Mouse (Mus musculus) ZHBTc4 (cell line): ENCODE results near the gene Adamtsl3.

ENCODE experiments used
- DNase-seq: peaks from one replicate; pipeline ENCODE4 v3.0.0-alpha.2; 2011; ENCODE audit warnings: low read depth, low spot score

The Adamtsl3 gene

DNA sequence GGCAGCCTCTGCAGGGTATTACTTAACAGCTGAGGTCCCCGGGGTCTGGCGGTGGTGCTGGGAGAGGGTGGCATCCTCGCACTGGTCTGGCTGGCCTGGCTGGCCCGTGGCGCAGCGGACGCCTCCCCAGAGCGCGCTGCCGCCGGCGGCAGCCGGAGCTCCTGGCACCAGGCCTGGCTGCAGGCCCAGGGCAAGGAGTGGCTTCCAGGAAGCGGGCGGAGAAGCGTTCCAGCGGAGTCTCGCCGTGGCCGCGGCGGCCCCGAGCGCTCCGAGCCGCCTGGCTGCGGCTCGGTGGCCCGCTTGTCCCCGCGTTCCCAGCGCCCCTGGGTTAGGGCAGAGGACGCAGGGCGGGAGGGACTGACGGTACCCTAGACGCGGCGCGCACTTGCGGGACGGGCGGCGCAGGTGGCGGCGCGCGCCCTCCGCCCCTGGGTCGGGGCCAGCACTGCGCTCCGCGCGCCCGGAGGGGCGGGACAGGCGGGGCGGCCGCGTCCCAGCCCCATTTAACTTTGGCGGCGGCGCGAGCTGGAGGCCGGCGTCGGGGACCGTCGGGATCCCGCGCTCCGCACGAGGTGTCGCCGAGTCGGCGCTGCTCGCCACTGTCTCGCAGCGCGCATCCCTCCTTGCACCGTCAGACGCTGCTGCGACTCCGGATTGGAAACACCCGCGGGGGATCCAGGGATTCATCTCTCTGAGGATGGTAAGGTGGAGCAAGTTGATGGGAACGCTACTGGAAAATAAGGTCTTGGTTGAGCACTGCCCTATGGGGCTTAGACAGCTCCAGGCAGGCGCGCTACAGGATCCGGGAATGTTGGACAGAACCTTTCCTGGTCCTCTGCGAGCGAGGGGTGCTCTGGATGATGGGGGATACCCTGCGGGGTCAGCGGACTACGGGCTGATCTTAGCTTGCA lies at the start of gene Adamtsl3:
Gene Adamtsl3, plus strand, starts transcription at position 484 of the 911 bp plus-strand sequence.
- peak; percentile 65 for DNase-seq

DNA sequence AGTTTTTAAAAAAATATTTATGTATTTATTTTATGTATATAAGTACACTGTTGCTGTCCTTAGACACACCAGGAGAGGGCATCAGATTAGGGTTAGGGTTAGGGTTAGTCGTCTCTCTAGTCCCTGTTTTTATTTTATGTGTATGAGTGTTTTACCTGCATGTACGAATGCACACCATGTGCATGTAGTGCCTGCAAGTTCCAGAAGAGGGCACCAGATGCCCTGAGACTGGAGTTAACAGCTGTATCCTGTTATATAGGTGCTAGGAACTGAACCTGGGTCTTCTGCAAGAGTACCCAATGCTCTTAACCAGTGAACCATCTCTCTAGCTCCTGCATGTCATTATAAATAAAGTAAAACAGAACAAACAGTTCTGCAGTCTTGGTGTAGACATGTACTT lies 48.3 kb upstream of the Adamtsl3 start:
- peak; percentile 62 for DNase-seq

DNA sequence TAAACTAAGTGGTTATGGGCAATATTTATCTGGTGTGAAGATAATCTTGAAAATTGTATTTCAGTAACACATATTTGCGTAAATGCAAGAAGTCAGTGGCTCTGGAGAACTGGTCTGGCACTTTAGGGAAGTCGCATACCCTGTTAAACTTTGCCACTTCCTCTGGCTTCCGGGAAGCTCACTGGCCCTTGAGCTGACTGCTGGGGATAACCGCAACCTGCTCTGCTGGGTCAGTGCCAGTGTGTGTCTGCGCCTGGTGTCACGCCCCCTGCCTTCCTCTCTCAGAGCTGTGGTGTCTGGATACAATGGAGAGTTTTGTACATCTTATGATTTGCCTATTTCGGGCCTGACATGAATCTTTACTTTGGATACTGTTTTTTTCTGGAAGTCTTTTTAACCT lies 42.1 kb upstream of the Adamtsl3 start:
- no peak for DNase-seq

DNA sequence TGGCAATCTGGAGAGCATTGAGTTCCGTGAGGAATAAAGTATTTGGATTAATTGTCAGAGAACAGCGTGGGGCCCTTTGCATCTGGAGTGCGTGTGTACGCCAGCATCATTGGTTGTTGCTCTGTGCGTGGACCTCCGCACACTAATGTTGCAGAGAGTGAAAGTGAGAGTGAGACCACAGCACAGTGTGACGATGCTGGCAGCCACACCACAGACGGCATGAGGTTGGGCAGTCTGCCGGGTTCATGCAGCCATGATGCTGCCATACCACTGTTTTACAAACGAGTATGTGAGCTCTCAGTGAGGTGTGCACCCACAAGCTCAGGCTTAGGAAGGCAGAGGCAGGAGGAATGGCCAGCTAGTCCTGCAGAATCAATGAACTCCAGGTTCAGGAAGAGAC lies 41.4 kb upstream of the Adamtsl3 start:
- no peak for DNase-seq

DNA sequence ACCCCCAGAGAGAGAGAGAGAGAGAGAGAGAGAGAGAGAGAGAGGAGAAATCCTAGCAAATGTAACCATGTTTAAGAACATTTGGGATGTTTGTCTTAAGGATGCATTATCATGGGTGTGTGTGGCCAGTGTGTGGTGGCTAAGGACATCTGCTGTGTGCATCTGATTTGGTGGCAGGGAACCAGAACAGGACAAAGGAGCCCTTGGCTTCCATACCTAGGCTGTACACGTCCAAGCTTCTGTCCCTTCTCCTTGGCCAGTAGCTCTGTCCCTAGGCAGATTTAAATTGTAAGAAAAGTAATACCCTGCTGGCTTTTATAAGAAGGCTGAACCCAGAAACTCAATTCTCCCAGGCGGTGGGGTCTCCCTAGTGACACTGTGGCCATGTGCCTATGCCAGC lies 40.9 kb upstream of the Adamtsl3 start:
- DNase-seq, result no peak

DNA sequence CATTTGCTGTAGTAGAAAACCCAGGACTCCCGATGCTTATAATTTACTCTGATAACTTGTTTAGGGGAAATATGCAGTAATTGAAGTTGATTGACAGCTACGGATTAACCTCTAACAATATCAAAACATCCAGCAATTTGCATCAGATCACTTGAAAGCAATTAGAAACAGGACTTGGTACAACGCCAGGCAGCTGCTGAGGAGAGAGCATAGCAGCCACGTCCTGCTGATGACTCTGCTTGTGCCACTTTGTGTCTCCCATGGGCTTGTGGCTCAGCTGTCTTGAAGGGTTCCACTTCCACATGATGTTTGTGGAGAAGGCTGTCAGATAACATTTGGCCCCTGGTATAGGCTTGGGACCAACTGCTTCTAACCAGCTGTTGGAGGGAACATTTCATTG lies 27.1 kb upstream of the Adamtsl3 start:
- DNase-seq, result no peak

DNA sequence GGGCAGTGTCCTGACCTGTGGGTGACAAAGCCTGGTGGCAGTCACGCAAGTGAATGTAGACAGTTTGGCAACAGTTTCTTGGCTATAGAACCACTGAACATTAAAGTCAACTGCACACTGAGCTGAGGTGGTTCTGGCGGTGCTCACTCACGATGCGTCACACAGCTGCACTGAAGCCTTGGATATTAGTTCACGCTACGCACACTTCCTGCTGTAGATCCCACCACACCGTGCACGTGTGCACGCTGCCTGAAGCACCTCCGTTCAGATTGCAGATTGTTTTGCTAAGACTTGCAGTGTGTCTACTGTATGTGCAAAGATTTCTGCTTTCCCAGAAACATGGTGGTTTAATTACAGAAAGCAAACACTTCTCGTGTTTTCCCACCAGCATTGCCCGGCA lies 17.0 kb upstream of the Adamtsl3 start:
- DNase-seq, result no peak

DNA sequence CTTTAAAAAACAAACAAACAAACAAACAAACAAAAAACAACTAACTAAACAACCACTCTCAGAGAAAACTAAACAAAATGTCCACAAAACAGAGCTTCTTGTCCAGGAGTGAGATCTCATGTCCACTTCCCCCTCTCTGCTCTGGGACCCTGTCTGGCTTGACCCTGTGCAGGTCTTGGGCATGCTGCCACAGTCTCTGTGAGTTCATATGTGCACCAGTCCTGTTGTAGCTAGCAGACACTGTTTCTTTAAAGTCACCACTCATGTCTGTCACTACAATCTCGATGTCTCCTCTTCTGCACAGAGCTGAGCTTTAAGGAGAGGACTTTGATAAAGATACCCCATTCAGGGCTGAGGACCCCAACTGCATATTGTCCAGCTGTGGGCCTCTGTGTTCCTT lies 8.9 kb upstream of the Adamtsl3 start:
- DNase-seq, result no peak

DNA sequence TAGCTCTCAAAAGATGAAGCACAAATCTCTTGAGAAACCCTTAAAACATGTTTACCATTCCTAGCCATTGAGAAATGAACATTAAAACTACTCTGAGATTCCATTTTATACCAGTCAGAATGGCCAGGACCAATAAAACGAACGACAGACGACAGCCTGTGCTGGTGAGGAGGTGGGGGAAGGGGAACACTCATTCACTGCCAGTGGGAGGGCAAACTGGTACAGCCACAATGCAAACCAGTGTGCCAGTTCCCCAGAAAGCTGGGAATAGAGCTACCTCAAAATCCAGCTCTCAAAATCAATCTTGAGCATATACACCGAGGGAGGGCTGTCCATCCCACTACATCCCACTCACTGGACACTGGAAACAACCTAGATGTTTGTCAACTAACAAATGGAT lies 8.3 kb upstream of the Adamtsl3 start:
- no peak for DNase-seq

DNA sequence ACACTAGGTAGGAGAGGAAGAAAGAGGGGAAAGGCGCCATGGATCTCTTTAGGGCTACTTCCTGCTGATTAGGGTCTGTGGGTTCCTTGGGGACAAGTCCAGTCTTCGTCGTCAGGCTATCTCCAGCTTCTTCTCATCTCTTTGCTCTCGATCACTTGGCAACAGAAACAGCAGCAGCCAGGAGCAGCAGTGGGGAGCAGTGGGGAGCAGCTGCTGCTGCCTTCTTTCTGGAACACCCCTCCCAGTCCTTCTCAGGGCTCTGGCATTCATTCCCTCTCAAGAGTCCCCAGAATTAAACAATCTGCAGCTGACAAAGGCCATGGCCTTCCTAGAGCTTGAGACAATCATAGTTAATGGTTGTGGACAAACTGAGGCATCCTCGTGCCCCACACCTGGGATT lies 7.6 kb upstream of the Adamtsl3 start:
- DNase-seq, result no peak

DNA sequence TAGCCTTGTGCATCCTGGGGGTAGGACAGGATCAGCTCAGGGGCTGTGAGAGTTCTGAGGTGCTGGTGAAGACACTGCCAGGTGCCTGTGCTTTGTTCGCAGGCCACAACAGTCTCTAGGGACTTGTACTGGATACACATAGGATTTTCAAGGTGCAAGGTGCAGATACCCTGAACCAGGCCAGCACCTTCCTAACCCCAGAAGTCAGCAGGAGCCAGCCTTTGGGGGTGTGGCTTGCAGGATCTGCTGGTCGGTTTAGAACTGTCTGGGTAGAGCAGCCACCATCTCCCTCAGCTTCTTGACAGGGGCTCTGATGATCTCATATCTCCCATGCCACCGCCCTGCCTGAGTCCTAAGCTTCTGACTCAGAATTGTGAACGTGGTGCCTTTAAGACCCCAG lies 5.7 kb upstream of the Adamtsl3 start:
- DNase-seq, result no peak

DNA sequence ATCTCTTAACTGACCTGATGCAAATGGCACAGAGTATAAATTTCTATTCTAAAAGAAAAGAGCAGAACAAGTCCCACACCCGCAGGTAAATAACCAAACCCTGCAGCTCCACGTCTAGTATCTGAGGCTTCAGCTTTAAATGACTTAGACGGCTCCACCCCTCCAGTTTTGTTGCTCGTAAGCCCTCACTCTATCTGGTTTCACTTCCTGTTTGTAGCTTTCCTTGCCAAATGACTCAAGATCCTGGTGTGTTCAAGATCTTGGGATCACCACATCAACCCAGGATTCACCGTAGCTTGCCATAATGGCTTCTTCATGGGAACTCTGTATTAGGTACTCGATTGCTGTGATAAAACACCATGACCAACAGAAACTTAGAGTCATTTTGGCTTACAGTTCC lies 4.6 kb upstream of the Adamtsl3 start:
- DNase-seq, result no peak

DNA sequence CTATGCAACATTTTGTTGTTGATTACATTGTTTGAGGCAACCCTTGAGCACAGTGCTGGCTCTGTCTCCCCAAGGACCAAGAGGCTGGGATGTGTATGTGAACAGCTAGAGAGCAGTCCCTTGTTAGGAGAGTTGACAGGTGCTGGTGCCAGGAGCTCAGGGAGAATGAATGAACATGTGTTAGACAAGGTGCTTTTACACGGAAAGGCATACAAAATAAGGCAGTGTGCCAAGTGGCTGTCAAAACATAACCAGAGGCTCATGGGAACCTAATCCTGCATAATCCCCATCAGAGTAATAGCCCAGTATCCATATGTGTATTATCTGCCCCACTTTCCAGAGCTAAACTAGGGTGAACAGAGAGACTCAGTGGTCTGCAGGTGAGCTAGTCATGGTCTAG lies 1.5 kb upstream of the Adamtsl3 start:
- DNase-seq, result no peak

DNA sequence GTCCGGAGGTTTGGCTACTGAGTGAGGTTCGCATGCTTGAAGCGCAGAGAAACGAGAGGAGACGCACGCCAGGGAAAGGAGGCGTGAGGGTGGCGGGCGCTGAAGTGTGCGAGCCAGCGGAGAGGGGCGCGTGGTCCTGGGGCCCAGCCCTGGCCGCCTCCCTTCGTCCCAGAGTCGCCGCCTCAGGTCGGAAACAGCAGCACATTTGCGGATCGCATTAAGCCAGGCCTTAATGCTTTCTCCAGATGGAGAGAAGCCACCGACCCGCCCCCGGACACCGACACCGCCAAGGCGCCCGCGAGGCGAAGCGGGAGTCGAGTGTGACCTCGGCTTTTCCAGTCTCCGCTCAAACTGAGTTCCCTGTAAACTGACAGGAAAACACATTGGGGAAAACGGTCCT lies 638 bp downstream of the Adamtsl3 start:
- peak; percentile 56 for DNase-seq

DNA sequence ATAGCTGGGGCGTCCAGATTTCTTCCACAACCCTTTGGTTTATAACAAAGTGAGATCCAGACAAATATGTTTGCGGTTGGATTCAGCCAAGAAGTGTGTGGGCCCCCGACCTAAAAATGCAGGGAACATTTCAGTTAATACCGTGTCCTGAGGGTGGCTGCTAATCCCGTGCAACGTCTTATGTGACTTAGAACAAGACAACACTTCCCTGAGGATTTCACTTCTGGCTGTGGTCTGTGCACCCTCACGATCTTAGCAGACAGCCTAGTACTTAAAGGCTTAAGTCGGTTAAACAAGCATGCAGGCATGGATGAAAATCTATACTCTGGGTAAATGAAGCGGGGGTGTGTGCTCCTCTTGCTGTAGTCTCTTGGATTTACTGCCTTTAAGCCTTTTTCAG lies 2.6 kb downstream of the Adamtsl3 start:
- no peak for DNase-seq

DNA sequence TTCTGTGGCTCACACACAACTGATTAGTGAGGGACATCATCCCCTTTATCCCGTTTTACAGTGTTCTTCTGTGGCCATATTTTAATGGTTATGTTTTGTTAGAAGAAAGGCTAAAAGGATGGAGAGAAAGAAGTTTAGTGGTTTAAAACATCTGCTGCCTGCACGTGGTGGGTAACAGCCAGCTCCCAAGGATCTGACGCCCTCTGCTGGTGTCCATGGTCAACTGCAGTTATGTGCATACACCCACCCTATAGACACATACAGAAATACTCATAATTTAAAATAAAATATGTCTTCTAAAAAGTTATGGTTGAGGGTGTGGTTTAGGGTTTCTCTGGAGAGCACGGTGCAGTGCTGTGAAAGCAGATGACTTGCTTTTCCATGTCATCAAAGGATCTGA lies 3.0 kb downstream of the Adamtsl3 start:
- DNase-seq, result peak; percentile 34

DNA sequence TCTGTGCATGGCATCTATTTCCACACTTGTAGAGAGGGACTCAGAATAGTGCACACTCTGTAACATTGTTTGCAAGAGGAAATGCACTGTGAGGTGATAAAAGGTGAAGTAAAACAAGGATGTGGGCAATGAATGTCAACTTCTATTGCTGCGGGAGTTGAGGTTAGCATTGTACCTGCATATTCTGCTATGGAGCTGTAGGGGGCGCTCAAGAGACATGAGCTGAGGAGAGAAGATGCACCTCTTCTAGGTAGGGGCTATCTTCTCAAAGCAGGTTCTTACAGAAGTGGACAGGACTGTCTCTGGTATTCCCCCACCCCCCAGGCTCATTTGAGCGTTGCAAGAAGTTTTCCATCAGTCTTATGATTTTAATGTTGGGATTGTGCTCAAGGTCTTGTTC lies 3.7 kb downstream of the Adamtsl3 start:
- DNase-seq, result peak; percentile 51

DNA sequence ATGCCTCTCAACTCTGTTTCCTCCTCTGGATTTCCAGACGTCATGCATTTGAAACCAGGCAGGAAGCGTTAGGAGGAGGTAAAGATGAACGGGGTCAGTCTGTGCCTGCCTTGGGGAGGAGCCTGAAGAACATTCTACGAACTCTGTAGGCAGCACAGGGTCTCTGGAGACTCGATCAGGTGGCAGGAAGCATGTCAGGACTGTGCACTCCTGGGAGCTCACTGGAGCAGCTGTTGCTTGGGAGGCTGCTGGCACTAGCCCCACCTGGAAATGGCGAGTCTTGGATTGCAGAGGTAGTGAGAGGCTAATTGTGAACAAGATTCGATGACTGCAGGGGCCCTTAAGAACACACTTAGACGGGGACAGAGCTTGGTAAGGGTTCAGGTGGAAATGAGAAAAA lies 6.0 kb downstream of the Adamtsl3 start:
- no peak for DNase-seq

DNA sequence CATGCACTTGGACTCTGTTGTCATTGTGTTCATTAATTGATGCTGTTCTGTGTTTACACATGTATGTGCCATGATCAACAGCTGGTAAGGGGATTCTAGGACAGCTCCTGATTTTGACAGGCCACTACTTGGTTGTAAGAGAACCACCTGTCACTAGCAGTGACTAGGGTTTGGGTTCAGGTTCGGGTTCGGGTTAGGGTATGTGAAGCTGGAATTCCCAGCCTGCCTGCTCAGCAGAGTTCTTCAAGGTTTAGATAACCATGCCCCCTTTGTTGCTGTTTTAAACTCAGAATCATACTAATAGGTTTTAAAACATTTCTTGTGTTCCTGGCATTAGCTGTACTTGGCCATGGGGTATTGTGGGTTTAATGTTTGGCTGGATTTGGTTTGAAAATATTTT lies 11.2 kb downstream of the Adamtsl3 start:
- no peak for DNase-seq

DNA sequence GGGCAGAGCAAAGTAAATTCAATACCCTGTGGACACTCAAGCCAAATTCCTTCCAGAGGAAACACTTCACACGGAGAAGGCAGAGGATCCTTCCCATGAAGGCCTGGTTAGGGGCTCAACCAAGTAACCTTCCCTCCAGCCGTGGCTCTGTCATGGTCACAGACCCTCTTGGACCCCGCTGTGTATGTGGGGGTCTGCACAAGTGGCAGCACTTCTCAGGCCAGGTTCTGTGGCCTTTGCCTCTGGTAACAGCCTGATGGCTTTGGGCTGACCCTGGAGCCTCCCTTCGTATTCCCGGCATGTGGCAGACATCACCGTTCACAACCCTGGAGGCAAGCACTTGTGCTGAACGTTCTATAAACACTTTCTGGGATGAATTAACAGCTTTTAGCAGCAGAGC lies 14.3 kb downstream of the Adamtsl3 start:
- DNase-seq, result no peak

DNA sequence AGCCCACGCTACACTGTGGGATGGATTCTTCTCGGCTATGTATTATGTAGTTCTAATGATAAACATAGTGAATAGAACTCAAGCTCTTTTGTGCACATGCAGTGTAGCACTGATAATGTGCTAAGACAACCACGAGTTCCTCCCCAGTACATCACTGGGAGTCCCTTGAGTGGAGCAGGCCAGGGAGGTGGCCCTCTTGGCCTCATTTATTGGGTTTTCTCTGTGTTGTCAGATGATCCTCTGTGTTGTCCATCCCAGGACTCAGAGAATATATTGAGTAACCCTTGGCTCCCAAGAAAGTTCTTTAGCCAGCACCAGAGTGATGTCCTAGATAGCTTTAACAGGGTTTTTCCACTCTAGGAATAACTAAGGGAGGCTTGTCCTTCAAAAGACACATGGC lies 14.9 kb downstream of the Adamtsl3 start:
- no peak for DNase-seq

DNA sequence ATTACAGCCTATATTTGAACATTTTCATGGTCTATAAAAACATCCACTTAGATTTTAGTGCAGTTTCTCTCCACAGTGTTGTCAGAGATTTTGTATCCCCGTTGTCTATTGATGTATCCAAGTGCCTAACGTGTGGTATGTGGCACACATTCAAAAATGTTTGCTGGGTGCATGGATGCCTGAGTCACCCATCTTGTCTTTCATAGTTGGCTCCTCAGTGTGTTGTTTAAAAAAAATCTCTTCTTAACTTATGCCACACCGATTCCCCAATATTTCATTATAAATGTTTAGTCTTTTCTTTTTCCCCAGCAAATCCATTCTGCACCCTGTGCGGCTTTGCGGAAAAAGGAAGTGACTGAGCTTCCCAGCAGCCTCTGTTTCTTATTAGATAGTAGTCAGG lies 23.7 kb downstream of the Adamtsl3 start:
- DNase-seq, result no peak

DNA sequence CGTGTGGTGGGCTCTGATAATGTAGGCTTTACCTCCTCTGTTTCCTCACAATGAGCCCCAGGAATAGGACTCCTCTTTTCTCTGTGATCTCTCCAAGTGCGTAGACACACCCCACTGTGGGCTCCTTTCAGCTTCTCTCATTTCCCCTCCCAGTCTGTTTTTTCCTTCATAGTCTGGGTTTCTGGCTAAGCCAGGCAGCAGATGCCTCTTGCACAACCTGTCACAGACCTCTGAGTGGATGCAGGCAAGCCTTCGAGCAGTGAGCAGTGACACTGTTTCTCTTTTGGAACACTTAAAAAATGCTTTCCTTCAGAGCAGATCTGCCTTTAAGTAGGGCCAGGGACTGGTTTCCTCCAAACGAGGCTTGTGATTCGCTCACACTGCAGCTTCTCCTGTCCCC lies 24.2 kb downstream of the Adamtsl3 start:
- DNase-seq, result no peak

DNA sequence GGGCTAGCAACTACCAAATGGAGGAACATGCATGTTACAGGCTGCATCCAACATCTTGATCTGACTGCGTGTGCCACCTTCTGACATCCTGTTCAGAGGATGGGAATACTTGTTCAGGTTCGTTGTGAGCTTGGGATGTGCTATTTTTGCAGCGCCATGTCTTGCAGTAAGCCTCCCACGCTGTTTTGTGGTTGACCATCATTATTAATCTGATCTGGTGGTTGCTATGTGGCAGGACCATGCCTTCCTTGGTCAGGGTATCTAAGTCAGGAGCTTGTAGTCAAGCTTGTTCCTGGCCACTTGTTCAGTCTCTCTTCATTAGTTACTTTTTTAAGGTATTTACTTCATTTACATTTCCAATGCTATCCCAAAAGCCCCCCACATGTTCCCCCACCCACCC lies 24.7 kb downstream of the Adamtsl3 start:
- DNase-seq, result no peak
